Mouse (Mus musculus): ENCODE results near the gene Lrrc2.

DNA sequence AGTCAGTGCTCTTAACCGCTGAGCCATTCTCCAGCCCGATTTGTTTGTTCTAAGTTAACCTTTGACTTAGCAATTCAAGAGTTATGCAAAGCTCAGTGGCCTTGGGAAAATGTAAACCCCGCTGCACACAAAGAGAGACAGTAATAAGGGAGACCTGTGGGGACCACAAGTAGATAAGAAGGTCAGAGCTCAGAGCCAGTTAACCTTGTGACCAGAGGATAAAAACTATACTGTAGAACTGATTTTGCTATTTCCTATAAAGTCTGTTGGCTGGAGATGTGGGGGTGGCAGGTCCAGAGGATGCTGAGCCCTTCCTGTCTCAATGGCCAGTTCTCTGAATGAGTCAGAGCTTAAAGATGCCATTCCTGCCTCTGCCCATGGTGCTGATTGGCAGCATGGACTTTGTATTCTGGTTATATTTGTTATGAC, 42.0 kb downstream of the Lrrc2 start:
- TF ChIP-seq CTCF (IDR thresholded peaks at IDR 0.05; ENCODE audit: extremely low read depth, insufficient read length, insufficient replicate concordance, low read depth, low read length): no peak
- TF ChIP-seq POLR2A (IDR thresholded peaks at IDR 0.05; ENCODE audit: low read depth, low read length): no peak
